Mouse (Mus musculus) bone marrow, adult 2 months (tissue): ENCODE data around the gene Akap2.

ENCODE experiments used
- CTCF ChIP-seq: fragments of 200-500 bp; IDR thresholded peaks from 2 replicates; pipeline ENCODE4 v1.5.1; 2011; ENCODE audit warnings: low read length, control low read depth; ENCODE audit not compliant: control insufficient read depth, insufficient read depth
- POLR2A ChIP-seq: fragments of 200-500 bp; IDR thresholded peaks from 2 replicates; pipeline ENCODE4 v1.6.1; 2011; ENCODE audit warnings: low read depth, mild to moderate bottlenecking, control low read depth, low read length, borderline replicate concordance; ENCODE audit not compliant: control insufficient read depth

DNA sequence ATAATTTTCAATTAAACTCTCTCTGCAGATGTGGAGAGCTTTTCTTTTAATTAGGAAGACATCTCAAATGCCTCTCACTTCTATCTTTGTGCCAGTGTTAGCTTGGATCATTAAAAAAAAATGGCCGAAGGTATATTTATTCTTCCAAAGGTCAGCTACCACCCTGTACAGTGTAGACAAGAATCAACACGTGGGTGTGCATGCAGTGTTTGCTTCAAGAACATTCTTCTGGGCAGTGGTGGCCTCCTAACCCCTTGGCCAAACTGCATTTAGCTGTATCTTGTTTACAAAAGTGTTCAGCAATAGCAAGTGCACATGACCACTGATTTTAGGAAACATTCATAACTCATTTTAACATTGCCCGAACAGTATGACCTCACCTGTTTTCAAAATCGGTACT, 92.0 kb downstream of the Akap2 start:
- TF ChIP-seq CTCF: no peak
- TF ChIP-seq POLR2A: no peak
